ENCODE assay signal across 8 mouse cellular contexts in the genomic region with DNA sequence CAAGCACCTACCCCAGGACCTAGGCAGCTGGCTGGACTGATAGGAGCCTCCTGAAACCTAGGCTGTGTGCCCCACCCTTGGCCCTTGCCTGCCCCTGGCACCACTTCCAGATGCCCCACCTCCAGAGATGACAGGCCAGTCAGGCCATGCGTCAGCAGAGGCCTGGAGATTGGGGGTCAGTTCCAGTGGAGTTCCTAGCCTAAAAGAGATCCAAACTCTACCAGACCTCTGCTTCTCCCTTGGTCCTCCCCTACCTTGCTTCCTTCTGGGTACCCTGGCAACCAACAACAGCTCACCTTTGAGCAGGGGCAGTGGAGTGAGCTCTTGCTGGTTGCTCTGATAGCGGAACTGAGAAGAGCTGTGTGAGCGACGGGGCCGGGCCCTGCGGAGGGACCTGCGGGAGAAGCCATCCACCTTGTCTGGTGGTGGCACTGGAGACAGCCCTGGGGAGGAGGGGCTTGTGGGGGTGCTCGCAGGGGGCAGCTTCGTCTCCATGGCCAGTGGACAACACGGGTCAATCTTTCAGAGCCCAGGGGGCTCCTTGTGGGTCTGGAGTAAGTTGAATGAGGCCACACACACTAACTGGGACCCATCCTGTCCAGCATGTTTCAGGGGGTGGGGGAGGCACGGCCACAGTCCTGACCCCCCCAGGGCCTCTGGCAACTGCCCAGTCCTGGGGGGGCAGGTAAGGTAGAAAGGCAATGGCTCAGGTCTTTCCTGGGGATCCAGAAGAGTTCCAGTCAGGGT. TPM values are rescaled to one million over a fixed set of nuclear protein-coding genes. Genes with fewer than 3 reads are reported as not detected.
A peak's percentile ranks its signal among the peaks of the same experiment; 100 is the strongest.
DNase-seq lines count a peak whose midpoint lies in the region; ATAC-seq and TF ChIP-seq lines count a peak whose summit lies in the region.

No protein-coding gene starts in this region.

- peak; percentile 11 for DNase-seq in kidney, adult 2 months
- no peak for DNase-seq in kidney, postnatal 14 days
- DNase-seq in cerebellum, postnatal 36 days: peak; percentile 20 to 44
- DNase-seq in heart, postnatal 4 days: peak; percentile 35
- DNase-seq in lung, embryonic 14.5 days: no peak
- peak; percentile 68 to 78 for DNase-seq in spleen, postnatal 36 days (ENCODE audit: low spot score in 2 of 2)
- DNase-seq in natural killer cell, adult 2 months (ENCODE audit: low spot score in 2 of 2): no peak
- no peak for DNase-seq in gastrocnemius, postnatal 14 days

- TF ChIP-seq CTCF in kidney, adult 2 months (conservative IDR thresholded peaks at IDR 0.05; ENCODE audit: insufficient read depth, insufficient read length, low read depth, low read length): no peak
- no peak for TF ChIP-seq CTCF in lung, embryonic 14.5 days (IDR thresholded peaks at IDR 0.05; ENCODE audit: low read depth)

- no peak for ATAC-seq in lung, embryonic 14.5 days (ENCODE audit: insufficient read depth)

- H3K4me2 ChIP-seq in lung, embryonic 14.5 days: peak overlapping the region; percentile 67

- WGBS in kidney, adult 2 months: 59% methylated on average over 11 of the region's 11 CpGs
- WGBS in lung, embryonic 14.5 days: 61% methylated on average over 11 of the region's 11 CpGs

- no peaks in the 10 kb centered on the region for H3K4me1 ChIP-seq in kidney, adult 2 months (ENCODE audit: control insufficient read depth, insufficient read depth, low read length)
- peaks cover 8% of the 10 kb centered on the region; the same call in 1 of the 2 replicates for H3K4me1 ChIP-seq in lung, embryonic 14.5 days (ENCODE audit: insufficient read depth)

- no peak overlapping the region for H3K27ac ChIP-seq in kidney, adult 2 months (ENCODE audit: insufficient read depth, low read depth, low read length)
- no peak overlapping the region for H3K27ac ChIP-seq in lung, embryonic 14.5 days (ENCODE audit: low read depth)

- no peaks in the 10 kb centered on the region for H3K9me3 ChIP-seq in lung, embryonic 14.5 days (ENCODE audit: low read depth, low read length)

- no peaks in the 10 kb centered on the region for H3K27me3 ChIP-seq in kidney, adult 2 months (replicated peaks; ENCODE audit: control insufficient read depth, insufficient read depth, low read length)
- H3K27me3 ChIP-seq in lung, embryonic 14.5 days (ENCODE audit: insufficient read depth, low read length): no peaks in the 10 kb centered on the region

- TF ChIP-seq POLR2A in kidney, adult 2 months (IDR thresholded peaks at IDR 0.05; ENCODE audit: low read depth, low read length): no peak

- H3K36me3 ChIP-seq in kidney, adult 2 months (ENCODE audit: control insufficient read depth, insufficient read depth, low read length): no peaks in the 10 kb centered on the region
- H3K36me3 ChIP-seq in lung, embryonic 14.5 days (ENCODE audit: insufficient read depth): peaks cover 25% of the 10 kb centered on the region; the same call in 1 of the 2 replicates

- peak overlapping the region; percentile 74 for H3K4me3 ChIP-seq in kidney, adult 2 months (ENCODE audit: insufficient read depth, low read depth, low read length)
- H3K4me3 ChIP-seq in lung, embryonic 14.5 days (ENCODE audit: low read depth, low read length): peak overlapping the region; percentile 66

- peak overlapping the region; percentile 60 for H3K9ac ChIP-seq in lung, embryonic 14.5 days

- intact Hi-C loops in gastrocnemius, postnatal 14 days (cut with DNase I; ENCODE audit: low total_unique reads): loop anchor here (5.0 kb wide), 1 partner anchor 97 kb away; no protein-coding TSS in a partner anchor

RNA-seq across cellular contexts. Expression of gene Ppp2r5b, which starts 1.2 kb away (rescaled TPM):
- 32.1 and 36.5 TPM in 2 replicates for polyA plus RNA-seq in kidney, adult 2 months (2012; rRNA removed)
- total RNA-seq in heart, postnatal 4 days (2021): 10 to 100 TPM; 30.1 to 30.2 TPM
- 16.4 and 19.3 TPM in 2 replicates for polyA plus RNA-seq in lung, embryonic 14.5 days (2014; fragmentation: Nextera tagmentation; extraction: Ambion mirVana)
- total RNA-seq in gastrocnemius, postnatal 14 days (2021): 10 to 100 TPM; 22.4 to 24.7 TPM

RNA-seq across cellular contexts. Expression of gene Atg2a, which starts 7.0 kb away (rescaled TPM):
- 27.4 and 33.2 TPM in 2 replicates for polyA plus RNA-seq in kidney, adult 2 months (2012; rRNA removed)
- total RNA-seq in heart, postnatal 4 days (2021): 10 to 100 TPM; 15.9 to 16.2 TPM
- 11.9 and 13.0 TPM in 2 replicates for polyA plus RNA-seq in lung, embryonic 14.5 days (2014; fragmentation: Nextera tagmentation; extraction: Ambion mirVana)
- 10 to 100 TPM; 12.7 to 14.6 TPM for total RNA-seq in gastrocnemius, postnatal 14 days (2021)

RNA-seq across cellular contexts. Expression of gene Gpha2, which starts 8.3 kb away (rescaled TPM):
- polyA plus RNA-seq in kidney, adult 2 months (2012; rRNA removed): 0.16 and 0.65 TPM in 2 replicates
- not detected for total RNA-seq in heart, postnatal 4 days (2021)
- polyA plus RNA-seq in lung, embryonic 14.5 days (2014; fragmentation: Nextera tagmentation; extraction: Ambion mirVana): 0.54 and 0.78 TPM in 2 replicates
- not detected for total RNA-seq in gastrocnemius, postnatal 14 days (2021)

RNA-seq across cellular contexts. Expression of gene Ehd1, which starts 42.0 kb away (rescaled TPM):
- 224 and 317 TPM in 2 replicates for polyA plus RNA-seq in kidney, adult 2 months (2012; rRNA removed)
- 100 to 1,000 TPM in 1 of 2 experiments, 10 to 100 TPM in 1; 97.8 to 114 TPM for total RNA-seq in heart, postnatal 4 days (2021)
- polyA plus RNA-seq in lung, embryonic 14.5 days (2014; fragmentation: Nextera tagmentation; extraction: Ambion mirVana): 50.3 and 53.2 TPM in 2 replicates
- total RNA-seq in gastrocnemius, postnatal 14 days (2021): 10 to 100 TPM; 40.5 to 50.8 TPM

RNA-seq across cellular contexts. Expression of gene Majin, which starts 50.3 kb away (rescaled TPM):
- 0.16 and 0.28 TPM in 2 replicates for polyA plus RNA-seq in kidney, adult 2 months (2012; rRNA removed)
- total RNA-seq in heart, postnatal 4 days (2021): not detected
- not detected in 2 replicates for polyA plus RNA-seq in lung, embryonic 14.5 days (2014; fragmentation: Nextera tagmentation; extraction: Ambion mirVana)
- not detected for total RNA-seq in gastrocnemius, postnatal 14 days (2021)

Comparison
In these comparisons a context has a peak if more than half of its experiments do, and no peak if none do; other contexts are left out.
1. DNase-seq: peak in kidney, adult 2 months (single experiment), cerebellum, postnatal 36 days (2 of 2), heart, postnatal 4 days (single experiment) and spleen, postnatal 36 days (2 of 2); none in kidney, postnatal 14 days (single experiment), lung, embryonic 14.5 days (single experiment), natural killer cell, adult 2 months (0 of 2) and gastrocnemius, postnatal 14 days (single experiment).